ENCODE assay signal across 8 mouse cellular contexts in the genomic region with DNA sequence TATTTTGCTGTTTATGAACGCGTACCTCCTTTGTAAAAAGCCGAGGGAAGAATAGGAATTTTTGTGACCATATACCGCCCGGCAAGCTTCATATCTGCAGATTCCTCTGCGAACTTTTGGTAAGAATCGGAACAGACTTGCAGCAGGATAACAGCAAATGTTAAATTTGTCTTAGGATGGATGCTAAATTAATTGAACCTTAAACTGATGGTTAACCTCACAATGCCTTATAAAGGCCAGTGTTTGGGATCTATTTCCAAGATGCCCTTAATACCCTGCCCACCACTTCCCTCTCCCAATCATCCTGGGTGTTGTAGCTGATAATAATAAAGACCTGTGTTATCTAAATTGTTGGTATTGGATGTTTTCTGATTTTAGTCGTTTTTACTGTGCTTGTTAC. TPM values are rescaled to one million over a fixed set of nuclear protein-coding genes. Genes with fewer than 3 reads are reported as not detected.
A peak's percentile ranks its signal among the peaks of the same experiment; 100 is the strongest.
DNase-seq lines count a peak whose midpoint lies in the region; ATAC-seq and TF ChIP-seq lines count a peak whose summit lies in the region.

No protein-coding gene starts in this region.

- ATAC-seq in limb, embryonic 14.5 days (ENCODE audit: low FRiP score, low read depth): no peak
- no peak for ATAC-seq in stomach, embryonic 15.5 days (ENCODE audit: insufficient read depth, low FRiP score, low read depth)

- peak overlapping the region; percentile 60 for H3K4me3 ChIP-seq in cerebellum, adult 2 months (replicated peaks; ENCODE audit: insufficient read depth, low read depth, low read length)
- peak overlapping the region; percentile 89 for H3K4me3 ChIP-seq in spleen, adult 2 months (ENCODE audit: extremely low read depth, insufficient read depth, insufficient read length)
- H3K4me3 ChIP-seq in limb, embryonic 14.5 days (replicated peaks; ENCODE audit: low read length): peak overlapping the region; percentile 88
- H3K4me3 ChIP-seq in stomach, embryonic 15.5 days (replicated peaks): peak overlapping the region; percentile 89

- H3K36me3 ChIP-seq in spleen, adult 2 months (ENCODE audit: control insufficient read depth, insufficient read depth, low read length): peaks cover 7% of the 10 kb centered on the region
- no peaks in the 10 kb centered on the region for H3K36me3 ChIP-seq in limb, embryonic 14.5 days (ENCODE audit: control insufficient read depth, insufficient read depth, low read length)
- no peaks in the 10 kb centered on the region; the same call in 1 of the 2 replicates for H3K36me3 ChIP-seq in stomach, embryonic 15.5 days

- TF ChIP-seq POLR2A in cerebellum, adult 2 months (IDR thresholded peaks at IDR 0.05; ENCODE audit: borderline replicate concordance, insufficient read depth, low read length): no peak
- no peak for TF ChIP-seq POLR2A in spleen, adult 2 months (IDR thresholded peaks at IDR 0.05; ENCODE audit: low read depth, low read length)
- no peak for TF ChIP-seq POLR2A in limb, embryonic 14.5 days (IDR thresholded peaks at IDR 0.05; ENCODE audit: borderline replicate concordance, extremely low read depth, insufficient read depth, insufficient read length)

- peaks cover 10% of the 10 kb centered on the region for H3K4me1 ChIP-seq in cerebellum, adult 2 months (ENCODE audit: control insufficient read depth, insufficient read depth, low read length)
- H3K4me1 ChIP-seq in spleen, adult 2 months (ENCODE audit: control insufficient read depth, insufficient read depth, insufficient read length): peaks cover 25% of the 10 kb centered on the region
- H3K4me1 ChIP-seq in limb, embryonic 14.5 days (ENCODE audit: control insufficient read depth, insufficient read depth, low read length): peaks cover 10% of the 10 kb centered on the region; the same call in 1 of the 2 replicates
- H3K4me1 ChIP-seq in stomach, embryonic 15.5 days: 0 out of 2 replicates have a peak, but pooled peaks cover 4% of the 10 kb centered on the region

- TF ChIP-seq CTCF in cerebellum, adult 2 months (IDR thresholded peaks at IDR 0.05; ENCODE audit: borderline replicate concordance, insufficient read depth, low read depth, low read length): no peak
- TF ChIP-seq CTCF in spleen, adult 2 months (IDR thresholded peaks at IDR 0.05; ENCODE audit: extremely low read depth, insufficient read depth, insufficient read length, insufficient replicate concordance): no peak

- peak overlapping the region; percentile 90 for H3K9ac ChIP-seq in limb, embryonic 14.5 days (ENCODE audit: low read depth, low read length, severe bottlenecking)
- no peak overlapping the region for H3K9ac ChIP-seq in stomach, embryonic 15.5 days

- H3K27me3 ChIP-seq in cerebellum, adult 2 months (ENCODE audit: control insufficient read depth, insufficient read depth, low read length): no peaks in the 10 kb centered on the region
- no peaks in the 10 kb centered on the region for H3K27me3 ChIP-seq in spleen, adult 2 months (ENCODE audit: control insufficient read depth, insufficient read depth, low read length)
- H3K27me3 ChIP-seq in limb, embryonic 14.5 days (ENCODE audit: control insufficient read depth, insufficient read depth, low read length): no peaks in the 10 kb centered on the region
- no peaks in the 10 kb centered on the region for H3K27me3 ChIP-seq in stomach, embryonic 15.5 days (replicated peaks)

- peak overlapping the region; percentile 93; the same call in 1 of the 2 replicates for H3K27ac ChIP-seq in cerebellum, adult 2 months (ENCODE audit: insufficient read depth, low read length)
- peak overlapping the region; percentile 100 for H3K27ac ChIP-seq in spleen, adult 2 months (ENCODE audit: insufficient read depth, low read length)
- H3K27ac ChIP-seq in limb, embryonic 14.5 days (replicated peaks; ENCODE audit: low read depth, low read length): 0 out of 2 replicates have a peak overlapping the region, but pooled peaks have one; percentile 5
- no peak overlapping the region for H3K27ac ChIP-seq in stomach, embryonic 15.5 days

- no peaks in the 10 kb centered on the region for H3K9me3 ChIP-seq in limb, embryonic 14.5 days (ENCODE audit: control insufficient read depth, low read length)
- H3K9me3 ChIP-seq in stomach, embryonic 15.5 days: no peaks in the 10 kb centered on the region

- 3% methylated on average over 8 of the region's 8 CpGs for WGBS in cerebellum, adult 2 months
- 1% methylated on average over 8 of the region's 8 CpGs for WGBS in spleen, adult 2 months
- whole genome bisulfite sequencing in limb, embryonic 14.5 days: 30% methylated on average over 8 of the region's 8 CpGs
- 20% methylated on average over 8 of the region's 8 CpGs for WGBS in stomach, embryonic 15.5 days

- no peak for DNase-seq in cerebellum, adult 2 months
- no peak for DNase-seq in cerebellum, postnatal 10 days
- no peak for DNase-seq in spleen, adult 2 months (ENCODE audit: low read depth in 1 of 2, low spot score in 2 of 2)
- no peak for DNase-seq in spleen, postnatal 10 days (ENCODE audit: low spot score in 2 of 2)
- DNase-seq in limb, embryonic 14.5 days (ENCODE audit: low spot score): no peak
- DNase-seq in MN1 (ENCODE audit: low spot score): no peak
- DNase-seq in urinary bladder, postnatal 4 days (ENCODE audit: low spot score in 2 of 2): no peak

- H3K4me2 ChIP-seq in limb, embryonic 14.5 days (replicated peaks; ENCODE audit: low read depth, low read length, severe bottlenecking): peak overlapping the region; percentile 65
- H3K4me2 ChIP-seq in stomach, embryonic 15.5 days: peak overlapping the region; percentile 67

RNA-seq across cellular contexts. Expression of a gene that starts 56.3 kb away (rescaled TPM):
- 123 and 133 TPM in 2 replicates for polyA plus RNA-seq in cerebellum, adult 2 months (2012; rRNA removed)
- polyA plus RNA-seq in spleen, adult 2 months (2012; rRNA removed): 56.8 and 83.9 TPM in 2 replicates
- 29.5 and 34.5 TPM in 2 replicates for polyA plus RNA-seq in limb, embryonic 14.5 days (2012; rRNA removed)
- 89.2 and 91.0 TPM in 2 replicates for polyA plus RNA-seq in limb, embryonic 14.5 days (2014; fragmentation: Nextera tagmentation; extraction: Ambion mirVana)
- polyA plus RNA-seq in stomach, embryonic 15.5 days (2015; fragmentation: Nextera tagmentation; extraction: Ambion mirVana): 90.4 and 103 TPM in 2 replicates
